Mouse (Mus musculus): ENCODE measurements at regions not wholly inside any gene's neighbourhood (a gene's known extent, or its start where the extent isn't known, plus 50 kb on each side); places are given as distances from the start of the nearest gene placed in this dataset.

DNA sequence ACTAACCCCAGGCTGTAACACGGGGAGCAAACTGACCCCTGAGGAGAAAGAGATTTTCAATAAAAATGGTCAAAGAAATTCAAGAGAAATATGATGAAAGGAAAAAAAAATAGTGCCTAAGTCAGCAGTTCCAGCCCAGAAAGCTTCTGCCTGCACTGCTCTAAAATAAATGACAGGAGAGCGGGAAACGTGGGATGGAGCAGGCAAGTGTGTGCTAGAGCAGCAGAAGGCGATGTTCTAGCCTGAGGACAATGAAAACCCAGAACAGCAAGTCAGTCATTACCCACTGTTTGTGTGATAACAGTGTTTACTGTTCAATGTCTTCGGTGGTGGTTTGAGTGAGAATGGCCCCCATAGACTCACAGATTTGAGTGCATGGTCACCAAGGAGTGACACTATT lies 91.4 kb upstream of the Rmdn2 start:
- 83% methylated on average over 5 of the region's 5 CpGs for WGBS
- no peaks in the 10 kb centered on the region for H3K36me3 ChIP-seq (ENCODE audit: control insufficient read depth, insufficient read depth, low read length)

DNA sequence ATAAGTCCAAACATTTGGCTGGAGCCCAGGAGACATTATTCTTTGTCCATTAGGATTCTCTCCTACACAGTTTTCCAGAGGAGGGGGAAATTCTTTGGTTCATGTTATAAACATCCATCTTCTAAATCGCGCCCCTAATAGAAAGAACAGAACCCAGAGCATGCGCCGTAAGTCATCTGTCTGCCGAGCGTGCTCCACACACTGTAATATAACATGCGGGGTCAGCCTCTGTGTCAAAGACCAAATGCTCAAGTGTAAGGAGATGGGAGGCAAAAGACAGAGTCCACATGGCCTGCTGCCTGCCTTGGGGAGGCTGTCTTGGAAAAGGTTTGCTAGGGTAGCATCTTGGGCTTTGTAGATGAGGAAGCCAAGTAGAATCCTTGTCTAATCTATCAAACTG lies 90.0 kb upstream of the Rmdn2 start:
- no peak overlapping the region for H3K4me2 ChIP-seq (ENCODE audit: low read length)
- H3K9ac ChIP-seq (ENCODE audit: low read length), result no peak overlapping the region
- no peak overlapping the region for H3K4me3 ChIP-seq (ENCODE audit: low read depth, low read length)
- H3K27ac ChIP-seq (ENCODE audit: low read depth), result no peak overlapping the region
- DNase-seq (ENCODE audit: low spot score) (peak; percentile 58), ATAC-seq (replicated peaks; ENCODE audit: low FRiP score, low TSS enrichment, low read depth) (peak; percentile 91)
- H3K4me1 ChIP-seq (replicated peaks; ENCODE audit: control insufficient read depth, insufficient read depth, low read length), result no peaks in the 10 kb centered on the region
- no peaks in the 10 kb centered on the region for H3K27me3 ChIP-seq (replicated peaks; ENCODE audit: control insufficient read depth, insufficient read depth, low read length)
- no peaks in the 10 kb centered on the region for H3K36me3 ChIP-seq (ENCODE audit: control insufficient read depth, insufficient read depth, low read length)
- no peaks in the 10 kb centered on the region for H3K9me3 ChIP-seq (ENCODE audit: control insufficient read depth, low read length)
- WGBS, result 38% methylated on average over 7 of the region's 7 CpGs

More for the DNA sequence above, 91.4 kb upstream of the Rmdn2 start:
- no peak for DNase-seq (ENCODE audit: low spot score)
- H3K4me1 ChIP-seq (replicated peaks; ENCODE audit: control insufficient read depth, insufficient read depth, low read length), result no peaks in the 10 kb centered on the region
- H3K27ac ChIP-seq (ENCODE audit: low read depth), result no peak overlapping the region
- H3K9ac ChIP-seq (ENCODE audit: low read length), result no peak overlapping the region
- H3K4me2 ChIP-seq (ENCODE audit: low read length), result no peak overlapping the region
- no peak overlapping the region for H3K4me3 ChIP-seq (ENCODE audit: low read depth, low read length)
- ATAC-seq (replicated peaks; ENCODE audit: low FRiP score, low TSS enrichment, low read depth), result no peak
- no peaks in the 10 kb centered on the region for H3K27me3 ChIP-seq (replicated peaks; ENCODE audit: control insufficient read depth, insufficient read depth, low read length)
- no peaks in the 10 kb centered on the region for H3K9me3 ChIP-seq (ENCODE audit: control insufficient read depth, low read length)

DNA sequence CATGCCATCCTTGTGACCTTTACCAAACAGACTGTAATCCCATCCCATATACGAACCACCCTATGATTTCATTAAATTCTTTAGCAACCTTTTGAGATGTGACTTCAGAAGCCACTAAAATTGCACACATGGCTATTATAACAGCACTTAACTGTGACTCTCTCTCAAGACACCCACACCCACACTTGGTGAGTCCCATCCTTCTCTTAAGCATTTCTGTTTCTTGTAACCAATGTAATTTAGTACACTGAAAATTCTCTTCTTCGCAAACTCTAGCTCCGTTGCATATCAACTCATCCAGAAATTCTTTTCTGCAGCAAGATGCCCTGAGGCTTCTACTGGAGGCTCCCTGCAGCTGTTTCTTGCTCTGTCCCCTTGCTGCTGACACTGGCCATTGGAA lies 88.4 kb upstream of the Rmdn2 start:
- Histone ChIP-seq H3K4me1 (replicated peaks; ENCODE audit: control insufficient read depth, insufficient read depth, low read length) (no peaks in the 10 kb centered on the region), H3K27ac (ENCODE audit: low read depth) (no peak overlapping the region), H3K9ac (ENCODE audit: low read length) (no peak overlapping the region), H3K4me2 (ENCODE audit: low read length) (no peak overlapping the region), H3K9me3 (ENCODE audit: control insufficient read depth, low read length) (no peaks in the 10 kb centered on the region), H3K4me3 (ENCODE audit: low read depth, low read length) (no peak overlapping the region), H3K36me3 (ENCODE audit: control insufficient read depth, insufficient read depth, low read length) (no peaks in the 10 kb centered on the region), H3K27me3 (replicated peaks; ENCODE audit: control insufficient read depth, insufficient read depth, low read length) (no peaks in the 10 kb centered on the region)
- DNase-seq (ENCODE audit: low spot score) (no peak), ATAC-seq (replicated peaks; ENCODE audit: low FRiP score, low TSS enrichment, low read depth) (no peak)
- 82% methylated on average over 3 of the region's 3 CpGs for WGBS

DNA sequence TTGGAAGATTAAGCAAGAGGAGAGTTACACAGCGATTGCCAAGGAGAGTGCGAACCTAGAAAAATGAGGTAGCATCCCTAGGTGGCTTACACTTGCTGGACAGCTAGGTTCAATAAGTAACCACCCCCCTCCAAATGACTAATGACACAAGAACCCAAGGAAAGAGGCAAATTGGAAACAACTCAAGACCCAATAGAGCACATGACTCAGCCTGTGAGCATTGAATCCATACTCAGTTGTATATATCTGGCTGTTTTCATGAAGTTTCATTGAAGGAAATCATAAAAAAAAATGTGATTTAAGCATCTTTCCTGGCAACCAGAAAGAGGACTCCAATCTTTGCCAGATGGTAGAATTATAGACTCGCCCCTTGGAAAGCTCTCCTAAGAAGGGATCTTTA lies 84.3 kb upstream of the Rmdn2 start:
- H3K4me1 ChIP-seq (replicated peaks; ENCODE audit: control insufficient read depth, insufficient read depth, low read length), result no peaks in the 10 kb centered on the region
- no peak overlapping the region for H3K4me2 ChIP-seq (ENCODE audit: low read length)
- no peak overlapping the region for H3K4me3 ChIP-seq (ENCODE audit: low read depth, low read length)
- H3K9ac ChIP-seq (ENCODE audit: low read length), result no peak overlapping the region
- no peaks in the 10 kb centered on the region for H3K27me3 ChIP-seq (replicated peaks; ENCODE audit: control insufficient read depth, insufficient read depth, low read length)
- no peaks in the 10 kb centered on the region for H3K9me3 ChIP-seq (ENCODE audit: control insufficient read depth, low read length)
- WGBS, result 91% methylated on average over 3 of the region's 3 CpGs
- H3K27ac ChIP-seq (ENCODE audit: low read depth), result no peak overlapping the region
- H3K36me3 ChIP-seq (ENCODE audit: control insufficient read depth, insufficient read depth, low read length), result no peaks in the 10 kb centered on the region
- ATAC-seq (replicated peaks; ENCODE audit: low FRiP score, low TSS enrichment, low read depth) (no peak), DNase-seq (ENCODE audit: low spot score) (no peak)

DNA sequence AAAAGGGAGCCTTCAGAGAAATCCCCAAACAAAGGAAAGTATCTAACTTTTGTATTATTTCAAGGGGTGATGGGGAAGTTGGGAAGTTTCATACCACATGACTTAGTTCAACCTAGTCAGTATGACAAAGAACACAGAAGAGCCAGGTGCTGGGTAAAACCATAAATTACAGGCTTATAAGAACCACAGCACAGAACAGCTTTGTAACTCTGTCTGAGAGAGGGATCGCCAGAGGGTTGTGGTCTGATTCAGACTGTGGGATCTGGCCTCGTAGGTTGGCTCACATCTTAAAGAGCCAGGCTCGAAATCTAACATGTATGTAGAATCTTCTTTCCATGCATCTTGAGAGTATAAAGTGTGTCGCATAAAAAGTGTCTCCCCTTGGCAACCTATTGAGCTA lies 75.1 kb upstream of the Rmdn2 start:
- no peaks in the 10 kb centered on the region for H3K36me3 ChIP-seq (ENCODE audit: control insufficient read depth, insufficient read depth, low read length)
- H3K9ac ChIP-seq (ENCODE audit: low read length), result no peak overlapping the region
- no peak overlapping the region for H3K4me2 ChIP-seq (ENCODE audit: low read length)
- ATAC-seq (replicated peaks; ENCODE audit: low FRiP score, low TSS enrichment, low read depth), result no peak
- H3K27me3 ChIP-seq (replicated peaks; ENCODE audit: control insufficient read depth, insufficient read depth, low read length), result no peaks in the 10 kb centered on the region
- no peak overlapping the region for H3K27ac ChIP-seq (ENCODE audit: low read depth)
- no peaks in the 10 kb centered on the region for H3K9me3 ChIP-seq (ENCODE audit: control insufficient read depth, low read length)
- no peaks in the 10 kb centered on the region for H3K4me1 ChIP-seq (replicated peaks; ENCODE audit: control insufficient read depth, insufficient read depth, low read length)
- no peak overlapping the region for H3K4me3 ChIP-seq (ENCODE audit: low read depth, low read length)
- no peak for DNase-seq (ENCODE audit: low spot score)
- 58% methylated on average over 4 of the region's 4 CpGs for WGBS

DNA sequence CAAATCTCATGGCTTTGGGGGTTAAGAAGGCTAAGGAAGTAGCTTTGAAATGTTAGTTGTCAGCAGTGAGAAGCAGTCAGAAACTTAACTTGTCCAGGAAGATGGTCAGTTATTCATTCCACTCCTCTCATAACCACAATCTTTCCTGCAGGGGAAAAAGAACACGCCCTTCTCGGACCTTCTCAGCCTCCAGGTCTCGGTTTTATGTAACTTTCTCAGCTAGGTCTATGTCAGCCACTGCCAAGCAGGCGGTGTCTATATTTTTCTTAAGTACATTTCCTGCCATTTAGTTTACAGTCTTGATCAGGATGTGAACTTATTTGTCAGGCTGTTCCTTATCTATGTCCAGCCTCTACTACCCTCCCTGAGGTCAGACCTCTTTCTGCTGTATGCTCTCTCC lies 72.9 kb upstream of the Rmdn2 start:
- 65% methylated on average over 4 of the region's 4 CpGs for whole genome bisulfite sequencing
- no peak overlapping the region for H3K9ac ChIP-seq (ENCODE audit: low read length)
- no peak overlapping the region for H3K27ac ChIP-seq (ENCODE audit: low read depth)
- no peak overlapping the region for H3K4me2 ChIP-seq (ENCODE audit: low read length)
- H3K36me3 ChIP-seq (ENCODE audit: control insufficient read depth, insufficient read depth, low read length), result no peaks in the 10 kb centered on the region
- no peak overlapping the region for H3K4me3 ChIP-seq (ENCODE audit: low read depth, low read length)
- no peaks in the 10 kb centered on the region for H3K9me3 ChIP-seq (ENCODE audit: control insufficient read depth, low read length)
- no peaks in the 10 kb centered on the region for H3K27me3 ChIP-seq (replicated peaks; ENCODE audit: control insufficient read depth, insufficient read depth, low read length)
- no peak for ATAC-seq (replicated peaks; ENCODE audit: low FRiP score, low TSS enrichment, low read depth)
- H3K4me1 ChIP-seq (replicated peaks; ENCODE audit: control insufficient read depth, insufficient read depth, low read length), result no peaks in the 10 kb centered on the region
- DNase-seq (ENCODE audit: low spot score), result no peak

DNA sequence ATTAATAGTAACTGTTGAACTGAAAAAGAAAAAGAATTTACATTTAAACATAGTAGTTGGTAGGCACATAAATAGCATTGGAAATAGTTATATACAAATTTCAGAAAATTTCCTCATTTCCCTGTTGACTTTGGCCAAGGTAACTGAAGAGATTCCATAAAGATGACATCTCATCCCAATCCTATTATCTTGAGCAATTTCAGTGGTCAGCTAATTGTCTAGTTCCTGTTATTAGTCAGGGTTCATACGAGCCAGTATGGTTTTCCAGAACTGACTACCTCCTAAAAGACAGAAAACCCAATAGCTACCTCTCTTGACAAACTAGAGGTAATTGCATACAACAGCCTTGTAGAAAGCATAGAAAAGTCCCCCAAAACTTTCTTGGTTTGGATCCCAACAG lies 71.6 kb upstream of the Rmdn2 start:
- Histone ChIP-seq H3K27me3 (replicated peaks; ENCODE audit: control insufficient read depth, insufficient read depth, low read length) (no peaks in the 10 kb centered on the region), H3K9ac (ENCODE audit: low read length) (no peak overlapping the region), H3K27ac (ENCODE audit: low read depth) (no peak overlapping the region), H3K36me3 (ENCODE audit: control insufficient read depth, insufficient read depth, low read length) (no peaks in the 10 kb centered on the region), H3K4me3 (ENCODE audit: low read depth, low read length) (no peak overlapping the region), H3K4me1 (replicated peaks; ENCODE audit: control insufficient read depth, insufficient read depth, low read length) (no peaks in the 10 kb centered on the region), H3K4me2 (ENCODE audit: low read length) (no peak overlapping the region), H3K9me3 (ENCODE audit: control insufficient read depth, low read length) (no peaks in the 10 kb centered on the region)
- 76% methylated on average over 1 of the region's 1 CpGs for WGBS
- DNase-seq (ENCODE audit: low spot score) (no peak), ATAC-seq (replicated peaks; ENCODE audit: low FRiP score, low TSS enrichment, low read depth) (no peak)

DNA sequence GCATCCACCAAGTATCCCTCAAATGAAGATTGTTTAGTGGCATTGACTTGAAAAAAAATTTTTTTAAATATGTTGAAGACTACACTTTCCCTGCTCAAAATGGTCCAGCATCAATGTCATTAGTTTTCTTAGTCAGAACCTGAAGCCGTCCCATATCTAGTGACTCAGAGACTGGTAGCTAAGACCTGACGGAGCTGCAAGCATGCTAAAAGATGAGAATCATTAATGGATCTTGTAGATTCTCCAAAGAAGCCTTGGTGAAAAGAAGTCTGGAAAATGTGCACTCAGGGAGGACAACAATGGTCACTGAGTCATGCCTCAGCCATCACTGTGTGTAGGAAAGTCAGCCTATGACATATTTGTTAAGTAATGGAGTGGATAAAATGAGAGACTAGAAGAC lies 71.2 kb upstream of the Rmdn2 start:
- H3K27ac ChIP-seq (ENCODE audit: low read depth), result no peak overlapping the region

DNA sequence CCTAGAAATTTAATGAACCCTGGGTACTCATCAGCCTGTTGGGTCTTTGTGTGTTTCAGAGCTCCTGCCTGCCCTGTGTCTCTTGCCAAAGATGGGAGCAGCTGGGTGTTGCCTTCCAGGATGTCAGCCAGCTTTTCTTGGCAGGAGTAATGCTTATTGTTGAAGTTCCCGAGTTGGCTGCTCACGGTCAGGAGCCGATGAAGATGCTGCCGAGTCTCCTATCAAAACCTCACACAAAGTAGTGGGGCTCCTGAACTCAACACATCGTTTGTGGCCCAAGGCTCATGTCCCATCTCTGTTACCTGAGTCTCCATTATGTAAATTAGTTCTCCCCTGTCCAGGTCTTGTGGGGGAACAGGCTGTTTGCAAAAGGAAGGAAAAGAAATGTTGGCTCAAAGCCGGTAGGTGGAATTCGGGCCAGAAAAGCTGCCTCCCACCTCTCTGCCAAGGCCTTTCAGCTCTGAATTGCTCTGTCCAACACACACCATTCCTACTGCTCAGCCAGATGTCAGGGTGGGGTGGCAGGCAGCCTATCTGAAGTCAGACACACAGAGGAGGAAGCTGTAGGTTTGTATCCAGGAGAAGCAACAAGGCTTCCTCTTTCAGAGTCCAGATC lies 67.6 kb upstream of the Rmdn2 start:
- Histone ChIP-seq H3K27ac (ENCODE audit: low read depth) (no peak overlapping the region), H3K27me3 (replicated peaks; ENCODE audit: control insufficient read depth, insufficient read depth, low read length) (no peaks in the 10 kb centered on the region), H3K4me1 (replicated peaks; ENCODE audit: control insufficient read depth, insufficient read depth, low read length) (no peaks in the 10 kb centered on the region), H3K9ac (ENCODE audit: low read length) (no peak overlapping the region), H3K4me3 (ENCODE audit: low read depth, low read length) (no peak overlapping the region), H3K36me3 (ENCODE audit: control insufficient read depth, insufficient read depth, low read length) (no peaks in the 10 kb centered on the region), H3K9me3 (ENCODE audit: control insufficient read depth, low read length) (no peaks in the 10 kb centered on the region), H3K4me2 (ENCODE audit: low read length) (no peak overlapping the region)
- DNase-seq (ENCODE audit: low spot score), result no peak
- WGBS, result 59% methylated on average over 7 of the region's 7 CpGs
- ATAC-seq (replicated peaks; ENCODE audit: low FRiP score, low TSS enrichment, low read depth), result no peak

More for the DNA sequence above, 71.2 kb upstream of the Rmdn2 start:
- Histone ChIP-seq H3K4me1 (replicated peaks; ENCODE audit: control insufficient read depth, insufficient read depth, low read length) (no peaks in the 10 kb centered on the region), H3K9me3 (ENCODE audit: control insufficient read depth, low read length) (no peaks in the 10 kb centered on the region), H3K4me3 (ENCODE audit: low read depth, low read length) (no peak overlapping the region), H3K36me3 (ENCODE audit: control insufficient read depth, insufficient read depth, low read length) (no peaks in the 10 kb centered on the region), H3K4me2 (ENCODE audit: low read length) (no peak overlapping the region), H3K9ac (ENCODE audit: low read length) (no peak overlapping the region), H3K27me3 (replicated peaks; ENCODE audit: control insufficient read depth, insufficient read depth, low read length) (no peaks in the 10 kb centered on the region)
- ATAC-seq (replicated peaks; ENCODE audit: low FRiP score, low TSS enrichment, low read depth), result no peak
- no peak for DNase-seq (ENCODE audit: low spot score)
- 92% methylated on average over 2 of the region's 2 CpGs for WGBS

Data from intestine, embryonic 14.5 days (tissue).